Mouse (Mus musculus): ENCODE measurements around the gene Btbd11. TPM values are rescaled to one million over a fixed set of nuclear protein-coding genes. Genes with fewer than 3 reads are reported as not detected.

Gene Btbd11
- total and polyA plus RNA-seq, 3 experiments: 10.1 to 18.5 (median 15.4) TPM

DNA sequence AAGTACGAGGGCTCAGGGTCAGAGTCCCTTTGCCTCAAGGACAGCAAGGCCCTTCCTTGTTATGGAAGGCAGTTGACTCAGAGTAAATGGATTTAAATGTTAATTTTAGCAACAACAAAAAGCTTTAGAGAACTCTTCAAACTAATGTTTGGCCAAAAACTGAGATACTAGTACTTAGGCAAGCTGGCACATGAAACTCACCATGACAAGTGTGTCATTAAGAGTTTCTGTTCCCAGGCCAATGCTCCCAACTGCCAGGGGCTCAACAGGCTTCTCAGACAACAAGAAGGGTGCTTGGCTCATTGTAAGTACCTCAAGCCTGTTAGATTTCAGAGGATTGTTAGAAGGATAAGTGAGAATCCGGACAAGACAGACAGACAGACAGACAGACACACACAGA lies 204.7 kb downstream of the Btbd11 start:
- H3K9ac ChIP-seq (ENCODE audit: insufficient read depth, low read depth): no peak overlapping the region
- peaks cover 0 to 56% of the 10 kb centered on the region in 2 experiments for H3K36me3 ChIP-seq (replicated peaks in 1 of 2; ENCODE audit: control insufficient read depth in 1 of 2, insufficient read depth in 1 of 2, low read length in 1 of 2)
- TF ChIP-seq JUND (conservative IDR thresholded peaks at IDR 0.05; ENCODE audit: low read depth, low read length): no peak
- TF ChIP-seq ETS1 (conservative IDR thresholded peaks at IDR 0.05; ENCODE audit: low read depth, low read length): no peak
- TF ChIP-seq SIN3A (IDR thresholded peaks at IDR 0.05; ENCODE audit: low read length): no peak
- TF ChIP-seq EP300 (IDR thresholded peaks at IDR 0.05; ENCODE audit: low read length): no peak
- no peak overlapping the region for H3K4me2 ChIP-seq (ENCODE audit: insufficient read depth, low read depth, poor library complexity, severe bottlenecking)
- no peaks in the 10 kb centered on the region for H3K79me2 ChIP-seq (replicated peaks; ENCODE audit: control insufficient read depth, extremely low read depth, insufficient read depth, poor library complexity, severe bottlenecking)
- dilution Hi-C loops (cut with MboI; ENCODE audit: extremely low pct_ligation_motif_present, extremely low pct_unique_long_range_greater_than_20kb, low sequenced_read_pairs) (no loop called here), in situ Hi-C loops (cut with MboI; ENCODE audit: low pct_ligation_motif_present, low pct_unique_long_range_greater_than_20kb, low sequenced_read_pairs) (no loop called here)
- peaks cover 4% of the 10 kb centered on the region for H3K9me3 ChIP-seq (replicated peaks; ENCODE audit: low read length)
- H3K27me3 ChIP-seq (replicated peaks): no peaks in the 10 kb centered on the region
- H3K4me1 ChIP-seq (ENCODE audit: control insufficient read depth in 1 of 2, insufficient read depth in 2 of 2): no peaks in the 10 kb centered on the region
- H3K27ac ChIP-seq (ENCODE audit: insufficient read depth, low read depth): no peak overlapping the region
- no peak overlapping the region for H3K4me3 ChIP-seq (replicated peaks in 1 of 3; ENCODE audit: low read depth in 2 of 3, low read length in 2 of 3, poor library complexity in 1 of 3)
- no peak for DNase-seq (ENCODE audit: extremely low read depth)

- TF ChIP-seq POLR2AphosphoS2 (IDR thresholded peaks at IDR 0.05; ENCODE audit: low read depth, low read length) (no peak), ZKSCAN1 (IDR thresholded peaks at IDR 0.05; ENCODE audit: borderline replicate concordance, low read depth, low read length) (no peak), TCF12 (IDR thresholded peaks at IDR 0.05; ENCODE audit: low read depth, low read length) (no peak)
- H3K79me2 ChIP-seq (replicated peaks; ENCODE audit: control insufficient read depth, extremely low read depth, insufficient read depth, poor library complexity, severe bottlenecking): no peaks in the 10 kb centered on the region
- dilution Hi-C loops (cut with MboI; ENCODE audit: extremely low pct_ligation_motif_present, extremely low pct_unique_long_range_greater_than_20kb, low sequenced_read_pairs) (no loop called here), in situ Hi-C loops (cut with MboI; ENCODE audit: low pct_ligation_motif_present, low pct_unique_long_range_greater_than_20kb, low sequenced_read_pairs) (no loop called here)
- H3K4me2 ChIP-seq (ENCODE audit: insufficient read depth, low read depth, poor library complexity, severe bottlenecking): no peak overlapping the region
- peaks cover 0 to 56% of the 10 kb centered on the region in 2 experiments for H3K36me3 ChIP-seq (replicated peaks in 1 of 2; ENCODE audit: control insufficient read depth in 1 of 2, insufficient read depth in 1 of 2, low read length in 1 of 2)
- no peak overlapping the region for H3K9ac ChIP-seq (ENCODE audit: insufficient read depth, low read depth)
- no peaks in the 10 kb centered on the region for H3K4me1 ChIP-seq (ENCODE audit: control insufficient read depth in 1 of 2, insufficient read depth in 2 of 2)
- H3K4me3 ChIP-seq (replicated peaks in 1 of 3; ENCODE audit: low read depth in 2 of 3, low read length in 2 of 3, poor library complexity in 1 of 3): no peak overlapping the region
- no peak overlapping the region for H3K27ac ChIP-seq (ENCODE audit: insufficient read depth, low read depth)
- peaks cover 4% of the 10 kb centered on the region for H3K9me3 ChIP-seq (replicated peaks; ENCODE audit: low read length)
- no peak for DNase-seq (ENCODE audit: extremely low read depth)
- H3K27me3 ChIP-seq (replicated peaks): no peaks in the 10 kb centered on the region
These were observed 205.4 kb downstream of the Btbd11 start for GRCm38 (mm10) chr10:85591986-85592385.

DNA sequence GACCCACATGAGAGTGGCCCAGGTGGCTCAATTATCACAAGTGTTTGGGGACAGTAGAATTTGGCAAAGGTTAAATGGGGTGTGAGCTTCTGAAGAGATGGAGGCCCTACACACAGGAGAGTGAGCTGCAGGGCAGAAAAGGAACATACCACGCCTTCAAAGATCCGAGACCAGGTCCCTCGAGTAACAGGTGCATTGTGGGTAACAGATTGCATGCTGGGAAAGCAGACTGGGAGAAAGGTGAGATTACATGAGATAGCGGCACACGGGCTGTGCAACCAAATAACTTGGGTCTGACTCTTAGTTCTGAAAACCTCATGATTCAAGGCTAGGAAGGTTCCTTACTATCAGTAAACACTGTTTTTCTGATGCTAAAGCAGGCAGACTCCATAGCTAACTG lies 209.7 kb downstream of the Btbd11 start:
- Histone ChIP-seq H3K36me3 (replicated peaks in 1 of 2; ENCODE audit: control insufficient read depth in 1 of 2, insufficient read depth in 1 of 2, low read length in 1 of 2) (peaks cover 0 to 71% of the 10 kb centered on the region in 2 experiments), H3K27me3 (replicated peaks) (no peaks in the 10 kb centered on the region), H3K4me1 (ENCODE audit: control insufficient read depth in 1 of 2, insufficient read depth in 2 of 2) (no peaks in the 10 kb centered on the region), H3K27ac (ENCODE audit: insufficient read depth, low read depth) (no peak overlapping the region), H3K79me2 (replicated peaks; ENCODE audit: control insufficient read depth, extremely low read depth, insufficient read depth, poor library complexity, severe bottlenecking) (no peaks in the 10 kb centered on the region), H3K4me3 (replicated peaks in 1 of 3; ENCODE audit: low read depth in 2 of 3, low read length in 2 of 3, poor library complexity in 1 of 3) (no peak overlapping the region), H3K4me2 (ENCODE audit: insufficient read depth, low read depth, poor library complexity, severe bottlenecking) (no peak overlapping the region), H3K9ac (ENCODE audit: insufficient read depth, low read depth) (no peak overlapping the region), H3K9me3 (replicated peaks; ENCODE audit: low read length) (peaks cover 4% of the 10 kb centered on the region)
- in situ Hi-C loops (cut with MboI; ENCODE audit: low pct_ligation_motif_present, low pct_unique_long_range_greater_than_20kb, low sequenced_read_pairs): no loop called here
- DNase-seq (ENCODE audit: extremely low read depth): no peak
- dilution Hi-C loops (cut with MboI; ENCODE audit: extremely low pct_ligation_motif_present, extremely low pct_unique_long_range_greater_than_20kb, low sequenced_read_pairs): no loop called here
- no peak for TF ChIP-seq MXI1 (IDR thresholded peaks at IDR 0.05; ENCODE audit: low read depth, low read length)
- no peak for TF ChIP-seq HCFC1 (IDR thresholded peaks at IDR 0.05; ENCODE audit: low read depth, low read length)
- no peak for TF ChIP-seq BHLHE40 (IDR thresholded peaks at IDR 0.05; ENCODE audit: low read depth, low read length)
- no peak for TF ChIP-seq POLR2A (IDR thresholded peaks at IDR 0.05; ENCODE audit: low read depth, low read length)
- TF ChIP-seq MAZ (IDR thresholded peaks at IDR 0.05; ENCODE audit: low read depth, low read length): no peak
- no peak for TF ChIP-seq ZC3H11A (IDR thresholded peaks at IDR 0.05; ENCODE audit: low read depth, low read length)

Measured in CH12.LX (cell line).